Mouse (Mus musculus): ENCODE results near the gene Prkaca. TPM values are rescaled to one million over a fixed set of nuclear protein-coding genes. Genes with fewer than 3 reads are reported as not detected.

Gene Prkaca
- polyA plus RNA-seq (2014; fragmentation: Illumina TruSeq; extraction: RNeasy Lipid Tissue Mini Kit (QIAGEN cat#74804); ENCODE audit: low read depth, low replicate concordance), result 19.2 TPM

GRCm38 (mm10) chr8:83972150-83973120 is at the start of gene Prkaca:
Prkaca (plus strand) TSS chr8:83972993.

GRCm38 (mm10) chr8:83955106-83955957 is 17.5 kb upstream of the Prkaca start, which contains the start of the genes Gm10644 and Asf1b:
Gm10644 (minus strand) TSS chr8:83955205.
Asf1b (plus strand) TSS chr8:83955507.

GRCm38 (mm10) chr8:83997511-83998141 is 24.8 kb downstream of the Prkaca start, which contains the start of gene Samd1:
Samd1 (plus strand) TSS chr8:83997672.

GRCm38 (mm10) chr8:84001281-84002000 is 28.6 kb downstream of the Prkaca start, which contains the start of gene 1700067K01Rik:
1700067K01Rik (plus strand) TSS chr8:84001502.

GRCm38 (mm10) chr8:84011705-84012498 is 39.1 kb downstream of the Prkaca start, which contains the start of gene 2210011C24Rik:
2210011C24Rik (minus strand) TSS chr8:84012171.

GRCm38 (mm10) chr8:84021096-84021495 is 48.3 kb downstream of the Prkaca start, which contains the start of gene Palm3:
Palm3 (plus strand) TSS chr8:84021471.

GRCm38 (mm10) chr8:84042066-84042947 is 69.5 kb downstream of the Prkaca start, which contains the start of gene Il27ra:
Il27ra (minus strand) TSS chr8:84042589.

GRCm38 (mm10) chr8:84044900-84045299 is 72.1 kb downstream of the Prkaca start, which contains the start of gene Rln3:
Rln3 (minus strand) TSS chr8:84045000.

Other genes starting within 250 kb of the Prkaca start
- gene Adgre5, start 231.7 kb upstream of the Prkaca start, polyA plus RNA-seq (2014; fragmentation: Illumina TruSeq; extraction: RNeasy Lipid Tissue Mini Kit (QIAGEN cat#74804); ENCODE audit: low read depth, low replicate concordance), result 3.3 TPM
- gene Adgrl1, start 72.9 kb upstream of the Prkaca start, polyA plus RNA-seq (2014; fragmentation: Illumina TruSeq; extraction: RNeasy Lipid Tissue Mini Kit (QIAGEN cat#74804); ENCODE audit: low read depth, low replicate concordance), result 0.42 TPM
- 1.1 TPM for gene Gm10644, start 17.8 kb upstream of the Prkaca start, polyA plus RNA-seq (2014; fragmentation: Illumina TruSeq; extraction: RNeasy Lipid Tissue Mini Kit (QIAGEN cat#74804); ENCODE audit: low read depth, low replicate concordance)
- gene Asf1b, start 17.5 kb upstream of the Prkaca start, polyA plus RNA-seq (2014; fragmentation: Illumina TruSeq; extraction: RNeasy Lipid Tissue Mini Kit (QIAGEN cat#74804); ENCODE audit: low read depth, low replicate concordance), result not detected
- gene Samd1, start 24.7 kb downstream of the Prkaca start, polyA plus RNA-seq (2014; fragmentation: Illumina TruSeq; extraction: RNeasy Lipid Tissue Mini Kit (QIAGEN cat#74804); ENCODE audit: low read depth, low replicate concordance), result 1.4 TPM
- gene 1700067K01Rik, start 28.5 kb downstream of the Prkaca start, polyA plus RNA-seq (2014; fragmentation: Illumina TruSeq; extraction: RNeasy Lipid Tissue Mini Kit (QIAGEN cat#74804); ENCODE audit: low read depth, low replicate concordance), result not detected
- gene 2210011C24Rik, start 39.2 kb downstream of the Prkaca start, polyA plus RNA-seq (2014; fragmentation: Illumina TruSeq; extraction: RNeasy Lipid Tissue Mini Kit (QIAGEN cat#74804); ENCODE audit: low read depth, low replicate concordance), result not detected
- gene Palm3, start 48.5 kb downstream of the Prkaca start, polyA plus RNA-seq (2014; fragmentation: Illumina TruSeq; extraction: RNeasy Lipid Tissue Mini Kit (QIAGEN cat#74804); ENCODE audit: low read depth, low replicate concordance), result not detected
- 0.32 TPM for gene Il27ra, start 69.6 kb downstream of the Prkaca start, polyA plus RNA-seq (2014; fragmentation: Illumina TruSeq; extraction: RNeasy Lipid Tissue Mini Kit (QIAGEN cat#74804); ENCODE audit: low read depth, low replicate concordance)
- not detected for gene Rln3, start 72.0 kb downstream of the Prkaca start, polyA plus RNA-seq (2014; fragmentation: Illumina TruSeq; extraction: RNeasy Lipid Tissue Mini Kit (QIAGEN cat#74804); ENCODE audit: low read depth, low replicate concordance)
- 0.24 TPM for gene Gm10643, start 92.1 kb downstream of the Prkaca start, polyA plus RNA-seq (2014; fragmentation: Illumina TruSeq; extraction: RNeasy Lipid Tissue Mini Kit (QIAGEN cat#74804); ENCODE audit: low read depth, low replicate concordance)
- gene Rfx1, start 93.8 kb downstream of the Prkaca start, polyA plus RNA-seq (2014; fragmentation: Illumina TruSeq; extraction: RNeasy Lipid Tissue Mini Kit (QIAGEN cat#74804); ENCODE audit: low read depth, low replicate concordance), result 0.56 TPM
- gene Dcaf15, start 131.8 kb downstream of the Prkaca start, polyA plus RNA-seq (2014; fragmentation: Illumina TruSeq; extraction: RNeasy Lipid Tissue Mini Kit (QIAGEN cat#74804); ENCODE audit: low read depth, low replicate concordance), result 0.48 TPM
- gene Podnl1, start 153.0 kb downstream of the Prkaca start, polyA plus RNA-seq (2014; fragmentation: Illumina TruSeq; extraction: RNeasy Lipid Tissue Mini Kit (QIAGEN cat#74804); ENCODE audit: low read depth, low replicate concordance), result 0.13 TPM
- gene Cc2d1a, start 174.9 kb downstream of the Prkaca start, polyA plus RNA-seq (2014; fragmentation: Illumina TruSeq; extraction: RNeasy Lipid Tissue Mini Kit (QIAGEN cat#74804); ENCODE audit: low read depth, low replicate concordance), result 0.79 TPM
- not detected for gene 4930432K21Rik, start 175.0 kb downstream of the Prkaca start, polyA plus RNA-seq (2014; fragmentation: Illumina TruSeq; extraction: RNeasy Lipid Tissue Mini Kit (QIAGEN cat#74804); ENCODE audit: low read depth, low replicate concordance)
- gene Nanos3, start 212.2 kb downstream of the Prkaca start, polyA plus RNA-seq (2014; fragmentation: Illumina TruSeq; extraction: RNeasy Lipid Tissue Mini Kit (QIAGEN cat#74804); ENCODE audit: low read depth, low replicate concordance), result not detected

All from liver, adult 10 weeks (tissue).